In genomic region chr11:106822491-106822890, GRCm38 (mm10) we compare ENCODE assay signal across 15 mouse cellular contexts.
"Had no signal": no experiment of that assay in that cellular context is flagged by ENCODE, and none has a peak within 500 bp of the region (broad histone marks: within the 10 kb centered on the region; RNA-seq: fewer than 3 reads in every experiment).

No protein-coding gene starts in this region.

- ATAC-seq: liver, postnatal 0 days; lung, postnatal 0 days; midbrain, embryonic 13.5 days; midbrain, embryonic 16.5 days had no signal

- H3K9me3 ChIP-seq: megakaryocyte, embryonic 14.5 days; midbrain, embryonic 10.5 days; midbrain, embryonic 13.5 days; neural tube, embryonic 13.5 days had no signal

- H3K4me3 ChIP-seq: megakaryocyte, embryonic 14.5 days; midbrain, embryonic 10.5 days; midbrain, embryonic 13.5 days; myocyte; neural tube, embryonic 13.5 days had no signal

- H3K27ac ChIP-seq: liver, embryonic 14.5 days; midbrain, embryonic 10.5 days; midbrain, embryonic 13.5 days; neural tube, embryonic 13.5 days had no signal

- H3K9ac ChIP-seq: liver, embryonic 14.5 days; liver, postnatal 0 days; lung, embryonic 14.5 days; midbrain, embryonic 13.5 days; neural tube, embryonic 13.5 days had no signal

- H3K4me2 ChIP-seq: lung, embryonic 14.5 days; midbrain, embryonic 13.5 days; neural tube, embryonic 13.5 days had no signal

- DNase-seq: kidney, adult 9 months; kidney, postnatal 25 days; liver, postnatal 0 days; lung, embryonic 14.5 days; spleen, adult 18-20 months; thymus, adult 18-20 months; thymus, postnatal 36 days had no signal

- H3K27me3 ChIP-seq: megakaryocyte, embryonic 14.5 days; midbrain, embryonic 13.5 days; neural tube, embryonic 13.5 days had no signal

- H3K4me1 ChIP-seq: midbrain, embryonic 10.5 days had no signal
